Mouse (Mus musculus): Measurements from ENCODE around the gene Ugt1a2.
"Not testable (repeated sequence)": the region's sequence is repeated elsewhere in the genome, so short reads cannot be mapped to it uniquely, and the experiment has no call there.

The Ugt1a2 gene

GRCm38 (mm10) chr1:88218591-88218990 is 18.2 kb downstream of the Ugt1a2 start:
- DNase-seq, result no peak

- DNase-seq, result no peak
These were observed 18.7 kb downstream of the Ugt1a2 start for GRCm38 (mm10) chr1:88219054-88219453.

GRCm38 (mm10) chr1:88220336-88220735 is 19.9 kb downstream of the Ugt1a2 start:
- no peak for DNase-seq

- no peak for DNase-seq
These were observed 21.8 kb downstream of the Ugt1a2 start for GRCm38 (mm10) chr1:88222216-88222615.

GRCm38 (mm10) chr1:88223011-88223515 is 22.7 kb downstream of the Ugt1a2 start:
- not testable (repeated sequence) for DNase-seq

GRCm38 (mm10) chr1:88223591-88223990 is 23.2 kb downstream of the Ugt1a2 start:
- DNase-seq, result no peak

- no peak for DNase-seq
These were observed 23.8 kb downstream of the Ugt1a2 start for GRCm38 (mm10) chr1:88224029-88224776.

GRCm38 (mm10) chr1:88225301-88225700 is 24.9 kb downstream of the Ugt1a2 start:
- DNase-seq, result not testable (repeated sequence)

- DNase-seq, result no peak
These were observed 25.3 kb downstream of the Ugt1a2 start for GRCm38 (mm10) chr1:88225741-88226140.

GRCm38 (mm10) chr1:88226670-88227379 is 26.4 kb downstream of the Ugt1a2 start, which contains the start of gene Mroh2a:
Mroh2a (plus strand) TSS chr1:88226986.
- DNase-seq, result no peak

- DNase-seq, result no peak
These were observed 27.1 kb downstream of the Ugt1a2 start for GRCm38 (mm10) chr1:88227482-88227881.

GRCm38 (mm10) chr1:88228121-88228520 is 27.7 kb downstream of the Ugt1a2 start:
- no peak for DNase-seq

GRCm38 (mm10) chr1:88229566-88229965 is 29.2 kb downstream of the Ugt1a2 start:
- DNase-seq, result no peak

- no peak for DNase-seq
These were observed 29.6 kb downstream of the Ugt1a2 start for GRCm38 (mm10) chr1:88229986-88230385.

- DNase-seq, result no peak
These were observed 30.0 kb downstream of the Ugt1a2 start for GRCm38 (mm10) chr1:88230421-88230820.

- DNase-seq, result no peak
These were observed 30.8 kb downstream of the Ugt1a2 start for GRCm38 (mm10) chr1:88230981-88231802.

GRCm38 (mm10) chr1:88231803-88232499 is 31.6 kb downstream of the Ugt1a2 start:
- DNase-seq, result no peak

- no peak for DNase-seq
These were observed 32.4 kb downstream of the Ugt1a2 start for GRCm38 (mm10) chr1:88232664-88233380.

- no peak for DNase-seq
These were observed 33.2 kb downstream of the Ugt1a2 start for GRCm38 (mm10) chr1:88233421-88234247.

GRCm38 (mm10) chr1:88234248-88234610 is 33.8 kb downstream of the Ugt1a2 start:
- no peak for DNase-seq

GRCm38 (mm10) chr1:88234646-88235045 is 34.2 kb downstream of the Ugt1a2 start:
- no peak for DNase-seq

All from right cerebral cortex, postnatal 14 days (tissue).